In genomic region chr10:22360957-22361356, GRCm38 (mm10) we compare ENCODE assay signal across 12 mouse cellular contexts. TPM values are rescaled to one million over a fixed set of nuclear protein-coding genes. Genes with fewer than 3 reads are reported as not detected.
"Had no signal": no experiment of that assay in that cellular context is flagged by ENCODE, and none has a peak within 500 bp of the region (broad histone marks: within the 10 kb centered on the region; RNA-seq: fewer than 3 reads in every experiment).

No protein-coding gene starts in this region.

RNA-seq across cellular contexts. Expression of gene Raet1d, which starts 0.6 kb away (rescaled TPM):
- total RNA-seq: gastrocnemius, adult 2 months; gastrocnemius, postnatal 25 days; heart, adult 2 months; heart, postnatal 36 days; hematopoietic stem cell, adult 5-6 weeks; layer of hippocampus, adult 2 months; layer of hippocampus, postnatal 10 days; layer of hippocampus, postnatal 25 days; left cerebral cortex, adult 2 months; left cerebral cortex, postnatal 14 days; left cerebral cortex, postnatal 36 days had no signal
- polyA plus RNA-seq: inflammation-experienced regulatory T-cells, adult 6 months had no signal
